Mouse (Mus musculus) cerebellum, adult (tissue): Measurements from ENCODE around the gene Tmem107.

Experiments
- ATAC-seq: cut with Nextera tagmentation; 2 replicates; pipeline ENCODE4 v1.9.2; 2017; ENCODE audit warnings: mild to moderate bottlenecking, moderate library complexity, mixed read lengths; ENCODE audit not compliant: insufficient number of reproducible peaks, low FRiP score, low TSS enrichment

Gene Tmem107

DNA sequence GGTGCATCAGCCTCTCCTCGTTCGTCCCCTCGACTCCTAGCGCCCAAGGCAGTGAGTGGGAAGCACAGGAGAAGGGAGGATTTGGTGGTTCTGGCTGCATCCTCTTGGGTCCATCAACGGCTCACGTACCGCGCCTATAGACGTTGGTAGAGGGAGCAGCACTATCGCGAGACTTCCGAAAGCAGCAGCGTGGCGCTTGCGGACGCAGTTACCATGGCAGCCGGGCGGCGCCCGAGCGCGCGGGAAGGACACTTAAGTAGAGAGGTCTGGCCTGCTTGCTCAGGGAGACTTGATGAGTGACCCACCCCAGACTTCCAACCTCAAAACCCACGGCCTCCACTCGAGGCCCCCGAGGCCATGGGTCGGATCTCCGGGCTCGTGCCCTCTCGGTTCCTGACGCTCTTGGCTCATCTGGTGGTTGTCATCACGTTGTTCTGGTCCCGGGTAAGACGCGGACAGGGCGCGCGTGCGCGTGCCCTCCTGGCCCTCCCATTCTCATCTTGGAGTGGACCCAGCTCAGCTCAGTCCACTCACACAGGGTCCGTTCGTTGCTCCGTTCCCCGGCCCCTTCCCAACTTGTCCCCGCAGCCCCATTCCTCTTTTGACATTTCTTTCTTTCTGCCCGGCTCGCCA is at the start of gene Tmem107:
Tmem107 (plus strand) TSS at position 217 of the 633 bp plus-strand sequence.
- ATAC-seq = peak; percentile 84

DNA sequence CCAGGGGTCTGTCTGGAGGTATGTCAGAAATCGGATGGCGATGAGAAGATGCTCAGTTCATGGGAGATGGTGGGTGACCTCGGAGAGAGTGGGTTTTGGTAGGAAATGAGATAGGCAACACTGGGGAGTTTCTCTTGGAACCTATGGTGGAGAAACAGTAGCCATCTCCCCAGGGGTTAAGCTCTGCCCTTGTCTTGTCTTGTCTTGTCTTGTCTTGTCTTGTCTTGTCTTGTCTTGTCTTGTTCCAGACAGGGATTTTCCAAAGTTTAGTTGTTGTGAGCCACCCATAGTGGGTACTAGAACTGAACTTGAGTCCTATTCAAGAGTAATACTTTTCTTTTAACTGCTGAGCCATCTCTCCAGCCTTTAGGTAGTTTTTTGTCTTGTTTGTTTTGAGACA is 44.0 kb upstream of the Tmem107 start:
- ATAC-seq = no peak

DNA sequence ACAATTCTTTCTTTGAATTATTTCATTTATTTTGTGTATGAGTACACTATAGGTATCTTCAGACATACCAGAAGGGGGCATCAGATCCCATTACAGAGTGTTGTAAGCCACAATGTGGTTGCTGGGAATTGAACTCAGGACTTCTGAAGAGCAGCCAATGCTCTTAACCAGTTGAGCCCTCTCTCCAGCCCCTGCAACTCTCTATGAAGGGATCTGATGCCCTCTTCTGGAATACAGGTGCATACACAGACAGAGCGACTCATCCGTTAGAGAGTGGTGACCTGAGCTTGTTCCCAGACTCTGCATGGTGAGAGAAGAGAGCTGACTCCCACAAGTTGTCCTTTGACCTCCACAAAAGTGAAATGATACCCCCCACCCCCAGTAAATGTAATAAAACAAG is 41.8 kb upstream of the Tmem107 start:
- no peak for ATAC-seq

DNA sequence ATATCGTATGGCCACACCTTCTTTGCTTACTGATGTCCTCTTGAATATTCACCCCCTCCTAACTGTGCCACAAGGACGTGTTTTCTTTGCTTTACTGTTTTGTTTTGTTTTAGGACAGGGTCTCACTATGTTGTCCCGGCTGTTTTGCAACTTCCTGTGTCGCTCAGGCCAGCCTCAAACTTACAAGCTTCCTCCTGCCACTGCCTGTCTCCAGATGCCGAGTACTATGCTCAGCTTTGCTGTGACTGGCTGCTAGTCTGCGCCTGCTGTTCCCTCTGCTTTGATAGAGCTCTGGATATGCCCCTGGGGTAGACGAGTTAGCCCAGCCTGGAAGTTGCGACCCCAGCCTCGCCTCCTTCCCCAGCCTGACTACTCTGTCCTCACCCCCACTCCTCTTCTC is 37.1 kb upstream of the Tmem107 start:
- no peak for ATAC-seq

DNA sequence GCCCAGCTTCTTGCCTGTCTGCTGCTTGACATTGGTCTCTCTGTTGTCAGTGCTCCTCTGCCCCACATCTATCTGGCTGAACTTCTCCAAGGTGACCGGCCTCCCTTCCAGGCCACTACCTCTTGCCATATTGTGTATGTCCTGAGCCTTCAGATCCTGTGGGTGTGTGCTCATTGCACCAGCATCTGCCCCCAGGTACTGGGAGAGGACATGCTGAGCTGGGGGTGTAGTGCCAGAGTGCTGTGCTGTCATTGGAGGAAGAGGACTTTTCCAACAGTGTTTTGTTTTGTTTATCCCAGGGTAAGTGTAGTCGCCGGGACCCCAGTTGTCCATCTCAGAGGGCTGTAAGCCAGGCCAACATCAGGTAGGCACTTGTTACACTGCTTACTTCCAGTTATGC is 36.0 kb upstream of the Tmem107 start:
- no peak for ATAC-seq

DNA sequence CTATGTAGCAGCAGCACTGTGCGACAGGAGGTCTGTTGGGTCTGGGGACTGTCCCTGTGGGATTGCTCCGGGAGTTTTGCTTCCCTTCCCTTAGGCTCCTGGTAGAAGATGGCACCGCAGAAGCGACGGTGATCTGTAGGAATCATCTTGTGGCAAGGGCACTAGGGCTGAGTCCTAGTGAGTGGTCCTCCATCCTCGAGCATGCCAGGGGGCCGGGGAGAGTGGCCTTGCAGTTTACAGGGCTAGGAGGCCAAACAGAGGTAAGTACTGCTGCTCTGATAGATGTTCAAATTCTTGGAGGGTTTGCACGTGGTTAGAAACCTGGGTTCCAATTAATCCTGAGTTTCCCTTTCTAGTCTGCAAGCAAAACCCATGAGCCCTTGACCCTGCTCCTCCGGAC is 35.2 kb upstream of the Tmem107 start:
- ATAC-seq = no peak

DNA sequence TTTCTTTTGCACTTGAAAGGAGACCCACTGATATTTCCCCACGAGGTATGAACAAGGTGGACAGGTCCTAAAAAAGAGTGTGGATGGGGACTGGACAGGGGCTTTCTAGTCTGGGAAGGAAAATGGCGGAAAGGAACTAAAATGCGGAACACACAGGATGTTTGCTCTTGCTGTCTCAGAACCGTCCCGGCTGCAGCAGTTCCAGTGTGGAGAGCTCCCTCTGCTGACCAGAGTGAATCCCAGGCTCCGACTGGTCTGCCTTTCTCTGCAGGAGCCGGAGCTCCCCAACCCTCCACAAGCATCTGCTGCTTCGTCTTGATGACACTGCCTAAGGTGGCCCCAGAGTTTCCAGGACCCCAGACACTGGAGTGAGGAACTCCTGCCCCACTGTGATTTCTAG is 34.8 kb upstream of the Tmem107 start:
- ATAC-seq = peak; percentile 50; the same call in 1 of the 2 replicates

DNA sequence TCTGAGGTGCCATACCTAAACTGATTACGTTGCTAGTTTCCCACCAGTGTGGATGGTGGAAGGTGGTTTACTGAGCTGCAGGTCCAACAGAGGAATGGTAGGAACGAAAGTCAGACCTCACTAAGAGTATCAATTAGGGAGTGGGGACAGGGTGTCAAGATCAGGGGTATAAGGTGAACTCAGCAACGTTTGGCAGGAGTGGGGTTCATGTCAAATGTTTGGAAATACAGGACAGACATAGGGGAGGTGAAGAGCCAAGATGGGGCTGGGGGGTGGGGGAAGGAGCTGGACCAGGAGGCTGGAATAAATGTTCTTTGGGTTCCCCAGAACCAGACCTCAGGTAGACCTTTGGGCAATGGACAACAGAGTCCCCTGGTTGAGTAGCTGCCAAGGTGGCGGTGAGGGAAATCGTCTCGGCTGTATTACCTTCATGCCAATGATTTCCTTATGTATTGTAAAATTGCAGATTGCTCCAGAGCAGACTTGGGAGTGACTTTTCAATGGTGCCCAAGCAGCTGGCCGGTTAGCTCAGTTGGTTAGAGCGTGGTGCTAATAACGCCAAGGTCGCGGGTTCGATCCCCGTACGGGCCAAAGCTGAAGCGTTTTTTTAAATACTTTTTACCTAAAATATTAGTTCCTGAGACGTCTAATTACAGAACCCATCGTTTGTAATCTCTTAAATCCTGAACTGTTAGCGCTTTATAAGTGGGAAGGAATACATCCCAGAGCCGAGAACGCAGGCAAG is 33.9 kb upstream of the Tmem107 start:
- ATAC-seq = no peak

DNA sequence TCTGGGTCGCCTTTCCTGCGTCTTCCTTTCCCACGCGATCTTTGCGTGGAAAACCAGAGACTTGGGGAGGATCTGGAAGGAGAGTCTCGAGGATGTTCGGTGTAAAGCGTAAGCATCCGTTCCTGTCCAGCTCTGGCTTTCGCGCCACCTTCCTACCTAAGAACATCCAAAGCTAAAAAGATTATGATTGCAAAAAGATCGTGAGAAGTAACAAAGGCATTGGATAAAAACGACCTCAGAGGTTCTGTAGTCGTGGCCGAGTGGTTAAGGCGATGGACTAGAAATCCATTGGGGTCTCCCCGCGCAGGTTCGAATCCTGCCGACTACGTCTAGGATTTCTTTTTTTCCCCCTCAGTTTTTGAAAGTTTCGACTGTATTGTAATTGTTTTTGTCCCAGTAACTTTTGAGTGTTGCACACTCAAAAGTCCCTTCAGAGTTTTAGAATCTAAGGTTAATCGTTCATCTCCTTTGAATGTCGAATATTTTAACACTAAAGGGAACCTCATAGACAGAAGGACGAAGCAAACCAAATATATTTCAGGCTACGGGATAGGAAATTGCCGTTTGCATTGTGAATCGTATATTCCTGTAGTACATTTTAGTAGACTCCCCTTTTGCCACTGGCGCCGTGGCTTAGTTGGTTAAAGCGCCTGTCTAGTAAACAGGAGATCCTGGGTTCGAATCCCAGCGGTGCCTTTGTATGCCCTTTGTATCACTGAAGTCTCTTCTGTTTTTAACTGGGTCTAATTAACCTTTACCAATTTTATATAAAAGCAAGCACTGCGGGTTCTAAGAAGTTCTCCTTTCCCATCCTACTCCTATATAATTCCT is 33.2 kb upstream of the Tmem107 start:
- ATAC-seq = no peak

DNA sequence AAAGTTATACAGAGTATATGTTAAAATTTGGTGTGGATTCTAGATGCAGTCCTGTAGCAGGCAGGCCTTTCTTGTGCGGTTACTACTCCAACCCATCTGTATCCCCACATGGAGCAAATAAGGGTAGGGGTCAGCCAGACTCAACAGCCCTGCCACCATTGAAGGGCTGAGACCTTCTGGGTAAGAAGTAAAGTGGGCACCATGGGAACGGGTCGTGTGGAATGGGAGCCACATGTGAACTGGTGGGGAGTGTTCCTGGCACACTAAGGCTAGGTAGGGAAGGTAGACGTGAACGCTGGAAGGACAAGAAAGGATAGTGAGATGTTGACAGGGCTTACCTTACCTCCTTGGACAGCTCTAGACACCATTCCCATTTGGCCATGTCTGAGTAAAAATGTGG is 32.4 kb upstream of the Tmem107 start:
- no peak for ATAC-seq

DNA sequence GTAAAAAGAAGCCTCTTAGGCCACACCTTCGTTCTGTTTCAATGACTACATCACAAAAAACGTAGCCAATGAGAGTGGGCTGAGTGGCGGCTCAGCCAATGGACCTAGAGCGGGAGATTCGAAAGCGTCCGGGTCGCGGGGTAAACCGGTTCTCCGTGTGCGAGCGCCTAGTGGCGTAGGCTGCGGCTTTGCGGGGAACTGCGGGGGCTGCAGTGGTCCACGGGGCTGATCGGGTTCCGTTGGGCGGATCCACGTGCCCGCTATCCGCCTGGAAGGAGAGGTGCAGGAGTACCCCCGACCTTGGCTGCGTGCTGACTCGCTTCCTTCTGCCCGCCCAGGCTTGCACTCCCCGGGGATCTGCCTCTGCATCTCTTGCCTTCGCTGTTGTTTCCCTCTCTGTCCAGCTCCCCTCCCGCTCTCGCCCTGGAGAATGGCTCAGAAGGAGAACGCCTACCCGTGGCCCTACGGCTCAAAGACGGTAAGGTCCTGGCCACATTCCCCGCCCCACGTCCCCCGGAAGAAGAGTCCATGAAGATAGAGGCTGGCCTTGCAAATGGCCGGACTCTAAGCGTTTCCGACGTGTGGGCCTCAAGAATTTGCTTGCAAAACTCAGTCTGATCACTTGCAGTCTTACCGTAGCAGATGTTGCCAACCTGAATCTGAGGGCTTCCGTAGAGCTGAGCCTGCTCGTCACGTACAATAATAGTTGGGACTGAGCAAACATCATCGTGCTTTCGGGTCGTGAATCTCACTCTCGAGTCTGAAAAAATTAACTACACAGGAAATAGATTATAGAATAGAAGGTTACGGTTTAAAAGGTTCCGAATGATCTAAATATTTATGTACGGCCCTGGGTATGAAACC is 24.8 kb upstream of the Tmem107 start, which contains the start of gene Aurkb:
Aurkb (plus strand) TSS at position 117 of the 864 bp plus-strand sequence.
- peak; percentile 59; the same call in 1 of the 2 replicates for ATAC-seq

DNA sequence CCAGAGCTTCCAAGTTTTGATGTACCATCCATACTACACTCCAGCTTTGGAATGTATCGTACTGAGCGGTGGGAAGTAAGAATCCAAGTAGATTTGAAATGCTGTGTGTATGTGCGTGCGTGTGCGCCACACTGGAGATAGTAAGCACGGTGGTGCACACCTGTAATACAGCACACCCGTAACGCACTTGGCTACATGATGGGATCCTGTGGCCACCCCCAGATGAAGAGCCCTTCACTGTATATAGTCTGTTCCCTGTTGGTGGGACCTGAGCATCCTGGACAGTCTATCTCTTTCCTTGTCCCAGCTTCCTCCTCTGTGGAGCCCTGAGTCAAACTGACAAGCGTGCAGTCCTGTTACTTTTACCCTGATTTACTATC is 24.2 kb upstream of the Tmem107 start:
- no peak for ATAC-seq

DNA sequence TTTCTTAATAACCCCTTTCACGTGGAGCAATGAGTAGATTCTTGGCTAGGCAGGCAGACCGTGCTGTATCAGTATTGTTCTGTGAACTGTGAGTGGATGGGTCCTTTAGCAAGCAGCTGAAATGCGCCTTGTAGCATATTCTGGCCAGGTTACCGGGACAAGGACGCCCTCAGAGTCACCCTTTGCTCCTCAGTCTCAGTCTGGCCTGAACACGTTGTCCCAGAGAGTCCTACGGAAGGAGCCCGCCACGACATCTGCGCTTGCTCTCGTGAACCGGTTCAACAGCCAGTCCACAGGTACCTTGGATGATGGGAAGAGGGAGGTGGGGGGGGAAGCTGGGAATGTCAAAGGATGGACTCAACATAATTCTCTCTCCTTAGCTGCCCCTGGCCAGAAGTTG is 23.0 kb upstream of the Tmem107 start:
- ATAC-seq = no peak

DNA sequence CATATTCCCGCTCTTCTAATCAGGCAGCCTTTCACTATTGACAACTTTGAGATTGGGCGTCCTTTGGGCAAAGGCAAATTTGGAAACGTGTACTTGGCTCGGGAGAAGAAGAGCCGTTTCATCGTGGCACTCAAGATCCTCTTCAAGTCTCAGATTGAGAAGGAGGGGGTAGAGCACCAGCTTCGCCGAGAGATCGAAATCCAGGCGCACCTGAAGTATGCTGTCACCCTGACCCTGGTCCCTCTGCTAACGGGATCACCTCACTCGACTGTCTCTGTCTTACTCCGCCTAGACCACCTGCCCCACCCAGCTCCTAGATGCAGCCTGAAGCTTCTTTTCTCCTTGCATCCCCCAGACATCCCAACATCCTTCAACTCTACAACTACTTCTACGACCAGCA is 22.5 kb upstream of the Tmem107 start:
- ATAC-seq = no peak

DNA sequence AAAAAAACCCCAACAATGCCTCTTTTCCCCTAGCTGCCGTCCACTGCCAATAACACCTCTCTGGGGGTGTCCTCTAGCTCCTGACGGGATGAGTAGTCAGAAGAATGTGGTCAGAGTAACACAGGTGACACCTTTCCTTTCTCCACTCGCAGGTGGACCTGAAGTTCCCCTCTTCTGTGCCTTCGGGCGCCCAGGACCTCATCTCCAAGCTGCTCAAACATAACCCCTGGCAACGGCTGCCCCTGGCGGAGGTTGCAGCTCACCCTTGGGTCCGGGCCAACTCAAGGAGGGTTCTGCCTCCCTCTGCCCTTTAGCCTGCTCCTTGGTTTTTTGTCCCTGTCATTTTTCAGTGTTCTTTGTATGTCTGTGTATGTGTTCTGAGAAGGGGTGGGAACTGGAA is 19.9 kb upstream of the Tmem107 start:
- ATAC-seq = no peak

DNA sequence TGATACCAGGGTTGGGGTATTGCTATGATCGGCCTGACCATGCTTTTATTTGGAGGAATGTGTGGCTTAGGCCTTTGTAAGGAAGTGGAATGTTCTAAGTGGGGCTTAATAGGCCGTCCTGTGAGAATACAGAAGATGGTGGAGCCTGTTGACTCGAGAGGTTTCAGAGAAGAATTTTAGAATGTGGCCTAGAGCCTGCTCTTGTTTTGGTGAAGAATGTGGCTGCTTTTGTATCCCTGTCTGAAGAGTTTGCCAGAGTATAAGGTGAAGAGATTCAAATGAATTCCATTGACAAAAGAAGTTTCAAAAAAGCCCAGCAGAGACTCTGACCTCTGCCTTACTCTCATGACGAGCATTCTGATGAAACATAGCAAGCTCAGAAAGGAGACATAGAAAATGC is 18.8 kb upstream of the Tmem107 start:
- ATAC-seq = no peak

DNA sequence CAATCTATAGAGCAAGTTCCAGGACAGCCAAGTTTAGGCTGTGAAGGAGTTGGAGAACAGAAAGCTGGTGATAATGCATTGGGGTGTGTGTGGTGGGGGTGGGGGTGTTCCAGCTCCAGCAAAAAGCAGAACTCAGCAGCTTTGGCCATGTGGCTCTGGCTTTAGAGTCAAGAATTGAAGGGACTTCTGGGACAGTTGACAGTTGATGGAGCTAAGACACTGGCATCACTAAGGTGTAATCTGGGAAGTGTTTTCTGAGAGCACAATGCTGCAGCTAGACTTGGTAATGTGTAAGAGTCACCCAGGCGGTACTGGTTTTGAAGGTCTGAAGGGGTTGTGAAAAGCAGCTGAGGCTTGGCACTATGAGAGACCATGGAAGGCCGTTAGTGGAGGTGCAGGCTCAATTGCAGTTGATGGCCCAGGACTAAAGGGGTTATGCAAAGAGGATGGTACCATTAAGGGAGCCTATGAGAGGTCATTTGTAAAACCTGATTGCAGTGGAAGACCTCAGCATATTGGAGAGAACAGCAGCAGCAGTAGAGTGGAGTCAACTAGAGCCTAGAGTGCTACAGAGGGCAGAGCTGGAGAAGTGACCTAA is 17.7 kb upstream of the Tmem107 start:
- no peak for ATAC-seq

DNA sequence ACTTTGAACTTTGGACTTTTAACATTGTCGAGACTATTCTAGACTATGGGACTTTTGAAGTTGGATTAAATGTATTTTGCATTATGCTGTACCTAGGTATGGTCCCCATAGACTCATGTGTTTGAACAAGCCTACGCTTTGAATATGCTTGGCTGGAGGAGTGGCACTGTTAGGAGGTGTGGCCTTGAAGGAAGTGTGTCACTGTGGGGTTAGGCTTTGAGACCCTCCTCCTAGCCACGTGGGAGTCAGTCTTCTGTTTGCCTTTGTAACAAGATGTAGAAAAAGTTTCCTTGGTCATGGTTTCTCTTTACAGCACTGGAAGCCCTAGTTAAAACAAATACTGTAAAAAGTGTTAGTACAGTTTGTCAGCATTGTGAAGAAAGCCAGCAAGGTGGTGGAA is 16.8 kb upstream of the Tmem107 start:
- no peak for ATAC-seq

DNA sequence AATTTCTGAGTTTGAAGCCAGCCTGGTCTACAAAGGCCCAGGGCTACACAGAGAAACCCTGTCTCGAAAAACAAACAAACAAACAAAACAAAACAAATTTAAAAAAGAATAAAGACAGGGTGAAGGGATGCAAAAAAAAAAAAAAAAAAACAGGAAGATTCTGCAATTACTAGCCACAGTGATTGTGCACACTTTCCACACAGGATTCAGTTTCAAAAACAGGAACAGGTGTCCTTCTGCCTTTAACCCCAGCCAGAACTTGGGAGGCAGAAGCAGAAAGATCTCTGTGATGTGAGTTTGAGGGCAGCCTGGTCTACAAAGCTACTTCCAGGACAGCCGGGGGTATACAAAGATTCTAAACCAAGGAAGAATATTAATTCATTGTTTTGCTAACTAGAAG is 12.3 kb upstream of the Tmem107 start:
- ATAC-seq = no peak
